Mouse (Mus musculus) liver, embryonic 14.5 days (tissue): ENCODE measurements around the gene Ppm1l.

ENCODE experiments used
- CTCF ChIP-seq: IDR thresholded peaks from 2 replicates; pipeline ENCODE4 v1.5.1; 2016; ENCODE audit warnings: antibody characterized with exemption, low read depth, control low read depth
- EP300 ChIP-seq: IDR thresholded peaks from 2 replicates; pipeline ENCODE4 v1.6.1; 2016; ENCODE audit warnings: antibody characterized with exemption, low read depth

- TF ChIP-seq CTCF (no peak), EP300 (no peak)
Observed at GRCm38 (mm10) chr3:69497178-69497577, 180.5 kb downstream of the Ppm1l start.
